Comparison of ENCODE assay signal across 17 mouse cellular contexts in genomic region chr5:93201181-93201580, GRCm38 (mm10). TPM values are rescaled to one million over a fixed set of nuclear protein-coding genes. Genes with fewer than 3 reads are reported as not detected.
"Had no signal": no experiment of that assay in that cellular context is flagged by ENCODE, and none has a peak within 500 bp of the region (broad histone marks: within the 10 kb centered on the region; RNA-seq: fewer than 3 reads in every experiment).

No protein-coding gene starts in this region.

- H3K9ac ChIP-seq: kidney, embryonic 15.5 days; limb, embryonic 13.5 days; liver, embryonic 13.5 days had no signal

- H3K27me3 ChIP-seq: kidney, embryonic 15.5 days; limb, embryonic 13.5 days; liver, embryonic 13.5 days had no signal

- H3K4me3 ChIP-seq: kidney, embryonic 15.5 days; limb, embryonic 13.5 days; liver, embryonic 13.5 days had no signal

- H3K27ac ChIP-seq: kidney, embryonic 15.5 days; limb, embryonic 13.5 days; liver, embryonic 13.5 days had no signal

- H3K9me3 ChIP-seq: kidney, embryonic 15.5 days; limb, embryonic 13.5 days; liver, embryonic 13.5 days had no signal

- H3K4me2 ChIP-seq: kidney, embryonic 15.5 days; limb, embryonic 13.5 days; liver, embryonic 13.5 days; midbrain, embryonic 11.5 days had no signal

- DNase-seq: kidney, adult 8-10 months; kidney, postnatal 14 days; kidney, postnatal 4 days; left cerebral cortex, postnatal 4 days; liver, embryonic 13.5 days; lung, adult 2 months; lung, postnatal 14 days; lung, postnatal 4 days; midbrain, embryonic 14.5 days; thymus, adult 18-20 months; thymus, postnatal 36 days had no signal

RNA-seq across cellular contexts. Expression of gene 2010109A12Rik, which starts 5.1 kb away (rescaled TPM):
- total RNA-seq: midbrain, postnatal 0 days had no signal
- polyA plus RNA-seq: liver, adult 2 months; lung, adult 2 months; small intestine, adult 2 months had no signal
